Mouse (Mus musculus): ENCODE data around the gene Grk6.

The Grk6 gene

GRCm38 (mm10) chr13:55465830-55466440 is 21.1 kb downstream of the Grk6 start:
- DNase-seq, result no peak

GRCm38 (mm10) chr13:55468851-55469560 is 24.1 kb downstream of the Grk6 start:
- DNase-seq, result peak; percentile 38

- no peak for DNase-seq
Measured at GRCm38 (mm10) chr13:55470372-55470771, 25.5 kb downstream of the Grk6 start.

- peak; percentile 89 for DNase-seq
Measured at GRCm38 (mm10) chr13:55471156-55471818, 26.4 kb downstream of the Grk6 start.

- DNase-seq, result no peak
Measured at GRCm38 (mm10) chr13:55471819-55472131, 26.9 kb downstream of the Grk6 start.

GRCm38 (mm10) chr13:55472132-55473022 is 27.5 kb downstream of the Grk6 start:
- DNase-seq, result peak; percentile 57

- DNase-seq, result no peak
Measured at GRCm38 (mm10) chr13:55473076-55473831, 28.4 kb downstream of the Grk6 start.

GRCm38 (mm10) chr13:55473961-55474360 is 29.1 kb downstream of the Grk6 start:
- DNase-seq, result no peak

- DNase-seq, result no peak
Measured at GRCm38 (mm10) chr13:55474621-55475069, 29.8 kb downstream of the Grk6 start.

GRCm38 (mm10) chr13:55475750-55476149 is 30.9 kb downstream of the Grk6 start:
- DNase-seq, result no peak

GRCm38 (mm10) chr13:55476256-55476655 is 31.4 kb downstream of the Grk6 start:
- DNase-seq, result no peak

GRCm38 (mm10) chr13:55477492-55477891 is 32.6 kb downstream of the Grk6 start:
- DNase-seq, result no peak

GRCm38 (mm10) chr13:55478036-55478435 is 33.2 kb downstream of the Grk6 start:
- no peak for DNase-seq

GRCm38 (mm10) chr13:55479008-55479407 is 34.1 kb downstream of the Grk6 start:
- no peak for DNase-seq

GRCm38 (mm10) chr13:55479929-55480328 is 35.1 kb downstream of the Grk6 start:
- DNase-seq, result no peak

GRCm38 (mm10) chr13:55482542-55482941 is 37.7 kb downstream of the Grk6 start:
- no peak for DNase-seq

GRCm38 (mm10) chr13:55483071-55483470 is 38.2 kb downstream of the Grk6 start:
- DNase-seq, result no peak

GRCm38 (mm10) chr13:55483593-55483992 is 38.7 kb downstream of the Grk6 start:
- DNase-seq, result no peak

- DNase-seq, result no peak
Measured at GRCm38 (mm10) chr13:55484520-55485088, 39.7 kb downstream of the Grk6 start.

GRCm38 (mm10) chr13:55486029-55486794 is 41.3 kb downstream of the Grk6 start:
- DNase-seq, result no peak

- peak; percentile 43 for DNase-seq
Measured at GRCm38 (mm10) chr13:55486916-55487577, 42.2 kb downstream of the Grk6 start.

All from kidney, adult 18-20 months (tissue).